Mouse (Mus musculus): Measurements from ENCODE around the gene Cfap57.

- peak; percentile 82 for TF ChIP-seq CTCF (conservative IDR thresholded peaks at IDR 0.05; ENCODE audit: low read length)
- TF ChIP-seq NANOG (IDR thresholded peaks at IDR 0.05; ENCODE audit: borderline replicate concordance, low read length), result no peak
These were observed 44.5 kb downstream of the Cfap57 start for GRCm38 (mm10) chr4:118576097-118576496.
